Mouse (Mus musculus) heart, embryonic 12.5 days (tissue): ENCODE data around the gene Palld. TPM values are rescaled to one million over a fixed set of nuclear protein-coding genes. Genes with fewer than 3 reads are reported as not detected.

Source experiments
- ATAC-seq: fragments of 200-750 bp; cut with Nextera tagmentation; 2 replicates; pipeline ENCODE4 v1.8.0; 2017; ENCODE audit warnings: moderate TSS enrichment, moderate library complexity; ENCODE audit not compliant: insufficient number of reproducible peaks, low FRiP score
- H3K27ac ChIP-seq: fragments of 300-500 bp; sonication (generic); 2 replicates; pipeline ENCODE4 v1.5.1; 2016; ENCODE audit warnings: mild to moderate bottlenecking, moderate library complexity; ENCODE audit not compliant: poor library complexity, severe bottlenecking
- H3K27me3 ChIP-seq: fragments of 300-500 bp; sonication (generic); replicated peaks from 2 replicates; pipeline ENCODE4 v1.6.1; 2016; ENCODE audit warnings: mild to moderate bottlenecking, moderate library complexity
- H3K36me3 ChIP-seq: fragments of 300-500 bp; sonication (generic); 2 replicates; pipeline ENCODE4 v1.6.1; 2016; ENCODE audit warnings: mild to moderate bottlenecking, moderate library complexity
- H3K4me1 ChIP-seq: fragments of 300-500 bp; sonication (generic); replicated peaks from 2 replicates; pipeline ENCODE4 v1.6.1; 2016; ENCODE audit warnings: mild to moderate bottlenecking
- H3K4me2 ChIP-seq: fragments of 300-500 bp; sonication (generic); 2 replicates; pipeline ENCODE4 v1.6.1; 2016; ENCODE audit warnings: mild to moderate bottlenecking, moderate library complexity
- H3K4me3 ChIP-seq: fragments of 300-500 bp; sonication (generic); 2 replicates; pipeline ENCODE4 v1.5.1; 2016; ENCODE audit warnings: mild to moderate bottlenecking
- H3K9ac ChIP-seq: fragments of 300-500 bp; sonication (generic); 2 replicates; pipeline ENCODE4 v1.6.1; 2016; ENCODE audit warnings: mild to moderate bottlenecking, moderate library complexity
- H3K9me3 ChIP-seq: fragments of 300-500 bp; sonication (generic); replicated peaks from 2 replicates; pipeline ENCODE4 v1.6.1; 2016; ENCODE audit warnings: mild to moderate bottlenecking, moderate library complexity
- WGBS: fragments of 180-500 bp; shearing (Covaris S2); methylation state at CpG from one replicate; pipeline ENCODE4 v1.1.7; 2016; 5-methylcytosine and 5-hydroxymethylcytosine counted together
- polyA plus RNA-seq: library from polyadenylated mRNA; unstranded; fragments of >200 nt; fragmentation: Nextera tagmentation; extraction: Ambion mirVana; gene quantifications from 2 replicates; pipeline ENCODE4 v1.2.1, GENCODE M21; 2016

Gene Palld
- polyA plus RNA-seq, 1 experiment from 2014 or later: 208 TPM

DNA sequence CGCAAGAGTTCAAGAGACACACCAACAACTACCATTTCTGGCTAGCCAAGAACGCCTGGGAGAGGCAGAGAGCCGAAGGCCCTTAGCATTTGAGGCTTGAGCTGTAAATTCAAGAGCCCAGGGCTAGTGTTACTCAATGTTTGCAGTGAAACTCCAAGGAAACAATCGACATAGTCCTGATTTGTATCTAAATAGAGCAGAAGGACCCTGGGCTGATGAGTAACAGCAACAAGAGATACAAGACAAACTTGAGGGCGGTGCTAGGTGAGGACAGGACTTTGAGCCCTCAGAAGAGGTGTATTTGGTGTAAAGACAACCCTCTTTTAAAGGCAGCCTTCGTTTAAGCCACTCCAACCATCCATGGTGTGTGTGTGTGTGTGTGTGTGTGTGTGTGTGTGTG lies 290.7 kb downstream of the Palld start:
- Histone ChIP-seq H3K4me1 (peaks cover 38% of the 10 kb centered on the region), H3K27me3 (no peaks in the 10 kb centered on the region), H3K9ac (no peak overlapping the region), H3K36me3 (no peaks in the 10 kb centered on the region; the same call in 1 of the 2 replicates), H3K4me2 (no peak overlapping the region), H3K9me3 (no peaks in the 10 kb centered on the region), H3K4me3 (no peak overlapping the region), H3K27ac (peak overlapping the region; percentile 19; the same call in 1 of the 2 replicates)
- WGBS: 79% methylated on average over 6 of the region's 6 CpGs
- ATAC-seq: no peak

DNA sequence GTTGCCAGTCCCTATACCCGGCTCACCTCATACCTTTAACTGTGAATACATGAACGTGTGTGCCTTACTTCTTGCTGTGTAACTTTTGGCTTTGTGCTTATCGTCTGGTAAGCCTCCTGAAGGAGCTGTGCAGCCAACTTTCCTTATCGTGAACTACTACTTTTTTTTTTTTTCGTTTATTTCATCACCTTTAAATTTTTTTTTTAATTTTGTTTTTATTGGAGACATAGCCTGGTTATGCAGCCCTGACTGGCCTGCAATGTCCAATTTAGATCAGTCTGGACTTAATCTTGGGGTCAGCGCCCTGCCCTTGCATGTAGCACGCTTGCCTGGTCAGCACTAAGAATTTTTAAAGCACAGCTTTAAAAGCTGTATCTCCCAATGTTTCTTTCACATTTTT lies 291.4 kb downstream of the Palld start:
- H3K9me3 ChIP-seq: no peaks in the 10 kb centered on the region
- H3K4me1 ChIP-seq: peaks cover 36% of the 10 kb centered on the region
- 0 out of 2 replicates have a peak overlapping the region, but pooled peaks have one; percentile 11 for H3K27ac ChIP-seq
- H3K9ac ChIP-seq: no peak overlapping the region
- H3K27me3 ChIP-seq: no peaks in the 10 kb centered on the region
- WGBS: 58% methylated on average over 7 of the region's 7 CpGs
- no peaks in the 10 kb centered on the region; the same call in 1 of the 2 replicates for H3K36me3 ChIP-seq
- ATAC-seq: no peak
- H3K4me3 ChIP-seq: no peak overlapping the region
- H3K4me2 ChIP-seq: no peak overlapping the region

DNA sequence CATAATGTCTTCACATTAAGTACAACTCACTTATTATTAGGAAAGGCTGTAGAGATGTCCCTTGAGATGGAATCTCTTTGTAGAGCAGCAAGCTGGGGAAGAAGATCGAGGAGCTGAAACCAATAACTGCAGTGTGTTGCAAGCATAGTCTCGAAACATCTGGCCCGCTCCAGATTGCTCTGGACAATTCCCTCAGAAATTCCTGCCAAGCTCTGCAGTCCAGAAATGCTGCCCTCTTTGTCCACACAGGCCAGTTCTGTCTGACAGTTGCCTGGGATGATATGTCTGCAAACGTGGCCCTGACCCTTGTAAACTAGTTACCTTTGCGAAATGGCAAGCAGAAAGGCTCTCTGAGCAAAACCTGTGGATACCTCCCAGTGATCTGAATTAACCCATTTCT lies 291.9 kb downstream of the Palld start:
- H3K4me1 ChIP-seq: peaks cover 30% of the 10 kb centered on the region
- H3K9me3 ChIP-seq: no peaks in the 10 kb centered on the region
- H3K27me3 ChIP-seq: no peaks in the 10 kb centered on the region
- H3K36me3 ChIP-seq: no peaks in the 10 kb centered on the region; the same call in 1 of the 2 replicates
- H3K4me3 ChIP-seq: no peak overlapping the region
- 0 out of 2 replicates have a peak overlapping the region, but pooled peaks have one; percentile 11 for H3K27ac ChIP-seq
- WGBS: 74% methylated on average over 5 of the region's 5 CpGs
- ATAC-seq: no peak
- H3K4me2 ChIP-seq: no peak overlapping the region
- no peak overlapping the region for H3K9ac ChIP-seq

DNA sequence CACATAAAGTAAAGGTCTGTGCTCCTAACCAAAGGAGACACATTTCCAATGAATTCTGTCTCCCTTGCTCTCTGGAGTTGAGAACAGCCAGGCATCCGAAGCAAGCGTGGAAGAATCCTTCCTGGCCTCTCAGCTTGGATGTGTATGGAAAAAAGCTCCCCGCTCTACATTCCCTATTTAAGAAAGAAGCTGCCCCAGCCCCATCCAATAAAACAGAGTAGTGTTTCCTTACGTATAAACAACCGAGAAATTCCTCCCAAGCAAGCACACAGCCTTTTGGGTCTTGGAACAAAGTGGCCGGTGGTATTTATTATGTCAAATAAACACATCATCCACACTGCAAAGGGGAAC lies 295.1 kb downstream of the Palld start:
- ATAC-seq: no peak

DNA sequence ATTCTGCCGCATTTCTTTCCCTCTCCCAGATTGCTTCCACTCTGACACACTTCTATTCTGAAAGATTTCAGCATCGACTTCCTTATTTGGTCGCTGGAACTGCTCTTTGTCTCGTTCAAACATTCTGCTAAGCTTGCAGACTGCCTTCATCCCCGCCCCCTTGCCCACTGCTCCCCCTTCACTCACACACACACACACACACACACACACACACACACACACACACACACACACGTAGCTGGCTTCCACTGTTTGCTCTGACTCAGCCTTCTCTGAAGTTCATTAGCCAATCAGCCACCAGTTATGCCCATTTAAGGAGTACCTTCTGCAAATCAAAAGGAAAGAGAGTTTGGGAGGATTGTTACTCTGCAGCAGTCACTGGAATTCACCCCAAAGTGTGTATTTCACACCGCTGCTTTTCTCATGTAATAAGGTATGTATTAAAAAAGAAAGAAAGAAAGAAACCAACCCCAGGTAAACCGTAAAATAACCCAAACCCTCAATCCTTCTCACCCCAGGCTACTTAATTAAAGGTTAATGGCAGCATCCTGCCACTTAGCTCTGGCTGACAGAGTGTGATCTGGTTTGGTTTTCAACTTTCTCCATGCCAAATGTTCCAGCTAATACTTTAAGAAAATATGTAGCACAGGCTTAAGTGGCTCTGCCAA lies 295.6 kb downstream of the Palld start:
- peak; percentile 73 for ATAC-seq
- no peak overlapping the region for H3K4me3 ChIP-seq
- no peaks in the 10 kb centered on the region for H3K27me3 ChIP-seq

More for the DNA sequence above, 295.1 kb downstream of the Palld start:
- Histone ChIP-seq H3K9ac (no peak overlapping the region), H3K9me3 (no peaks in the 10 kb centered on the region), H3K4me1 (peaks cover 26% of the 10 kb centered on the region), H3K4me2 (no peak overlapping the region), H3K27ac (peak overlapping the region; percentile 82), H3K4me3 (no peak overlapping the region), H3K36me3 (no peaks in the 10 kb centered on the region; the same call in 1 of the 2 replicates), H3K27me3 (no peaks in the 10 kb centered on the region)
- 53% methylated on average over 6 of the region's 6 CpGs for WGBS

DNA sequence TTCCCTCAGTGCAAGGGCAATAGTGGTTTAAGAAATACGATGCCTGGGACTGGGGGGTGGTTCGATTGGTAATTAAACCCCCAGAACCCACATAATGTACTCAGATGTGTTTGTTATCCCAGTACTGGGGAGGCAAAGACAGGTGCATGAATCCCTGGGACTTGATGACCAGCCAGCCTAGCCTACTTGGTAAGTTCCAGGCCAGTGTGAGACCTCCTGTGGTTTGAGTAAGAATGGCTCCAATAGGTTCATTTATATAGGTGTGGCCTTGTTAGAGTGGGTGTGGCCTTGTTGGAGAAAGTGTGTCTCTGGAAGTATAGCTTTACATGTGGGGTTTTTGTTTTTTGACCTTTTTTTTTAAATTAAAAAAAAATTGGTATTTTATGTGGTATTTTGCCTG lies 297.6 kb downstream of the Palld start:
- H3K4me2 ChIP-seq: no peak overlapping the region
- no peak overlapping the region for H3K27ac ChIP-seq
- H3K36me3 ChIP-seq: no peaks in the 10 kb centered on the region; the same call in 1 of the 2 replicates
- no peaks in the 10 kb centered on the region for H3K9me3 ChIP-seq
- H3K9ac ChIP-seq: no peak overlapping the region
- WGBS: 88% methylated on average over 2 of the region's 2 CpGs
- H3K27me3 ChIP-seq: no peaks in the 10 kb centered on the region
- no peak for ATAC-seq
- H3K4me1 ChIP-seq: 0 out of 2 replicates have a peak, but pooled peaks cover 11% of the 10 kb centered on the region
- no peak overlapping the region for H3K4me3 ChIP-seq

More for the DNA sequence above, 295.6 kb downstream of the Palld start:
- H3K36me3 ChIP-seq: no peaks in the 10 kb centered on the region; the same call in 1 of the 2 replicates
- no peaks in the 10 kb centered on the region for H3K9me3 ChIP-seq
- no peak overlapping the region for H3K9ac ChIP-seq
- H3K4me2 ChIP-seq: peak overlapping the region; percentile 26; the same call in 1 of the 2 replicates
- peaks cover 25% of the 10 kb centered on the region for H3K4me1 ChIP-seq
- peak overlapping the region; percentile 82 for H3K27ac ChIP-seq
- WGBS: 21% methylated on average over 7 of the region's 8 CpGs

DNA sequence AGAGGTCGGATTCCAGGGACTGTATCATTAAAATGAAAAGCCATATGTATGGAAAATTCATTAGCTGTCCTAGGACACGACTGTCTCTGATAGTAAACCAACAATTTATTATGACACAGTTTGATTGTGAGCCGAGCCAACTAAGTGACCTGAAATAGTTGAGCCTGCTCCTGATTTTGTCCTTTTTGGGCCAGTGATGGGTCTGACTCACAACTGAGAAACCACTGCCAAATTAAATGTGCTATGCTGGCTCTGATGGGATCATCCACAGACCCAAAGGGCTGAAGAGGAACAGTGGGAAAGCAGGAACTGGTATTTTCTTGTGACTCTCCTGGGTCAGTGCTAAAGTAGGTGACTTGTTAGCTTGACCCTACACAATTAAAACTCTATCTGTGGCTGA lies 305.6 kb downstream of the Palld start:
- H3K27me3 ChIP-seq: no peaks in the 10 kb centered on the region
- H3K4me3 ChIP-seq: no peak overlapping the region
- no peaks in the 10 kb centered on the region for H3K36me3 ChIP-seq
- H3K4me1 ChIP-seq: peaks cover 10% of the 10 kb centered on the region
- no peak overlapping the region for H3K27ac ChIP-seq
- H3K4me2 ChIP-seq: no peak overlapping the region
- WGBS: 72% methylated on average over 3 of the region's 3 CpGs
- no peak overlapping the region for H3K9ac ChIP-seq
- H3K9me3 ChIP-seq: no peaks in the 10 kb centered on the region
- no peak for ATAC-seq

DNA sequence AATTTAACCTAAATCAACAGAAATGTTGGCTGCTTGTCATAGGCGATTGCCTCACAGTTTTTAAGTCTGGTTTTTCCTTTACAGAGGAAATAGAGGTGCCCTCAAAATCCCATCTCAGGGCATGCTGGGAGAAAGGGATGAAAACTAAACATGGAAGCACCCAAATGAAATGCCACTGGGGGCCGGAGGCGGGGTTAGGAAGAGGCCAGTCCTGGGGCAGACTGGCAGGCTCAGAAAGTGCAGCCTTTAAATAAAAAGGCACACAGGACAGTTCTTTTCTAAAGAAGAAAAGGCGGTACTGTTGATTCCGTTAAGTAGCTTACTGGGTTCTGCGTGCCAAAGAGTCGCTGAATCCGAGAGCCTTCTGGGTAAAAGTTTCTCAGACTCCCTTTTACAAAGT lies 311.0 kb downstream of the Palld start:
- 8% methylated on average over 8 of the region's 8 CpGs for WGBS
- Histone ChIP-seq H3K4me2 (peak overlapping the region; percentile 80), H3K36me3 (peaks cover 11% of the 10 kb centered on the region; the same call in 1 of the 2 replicates), H3K9me3 (no peaks in the 10 kb centered on the region), H3K4me1 (peaks cover 41% of the 10 kb centered on the region), H3K27ac (peak overlapping the region; percentile 93), H3K4me3 (peak overlapping the region; percentile 66), H3K9ac (no peak overlapping the region), H3K27me3 (no peaks in the 10 kb centered on the region)
- ATAC-seq: no peak

DNA sequence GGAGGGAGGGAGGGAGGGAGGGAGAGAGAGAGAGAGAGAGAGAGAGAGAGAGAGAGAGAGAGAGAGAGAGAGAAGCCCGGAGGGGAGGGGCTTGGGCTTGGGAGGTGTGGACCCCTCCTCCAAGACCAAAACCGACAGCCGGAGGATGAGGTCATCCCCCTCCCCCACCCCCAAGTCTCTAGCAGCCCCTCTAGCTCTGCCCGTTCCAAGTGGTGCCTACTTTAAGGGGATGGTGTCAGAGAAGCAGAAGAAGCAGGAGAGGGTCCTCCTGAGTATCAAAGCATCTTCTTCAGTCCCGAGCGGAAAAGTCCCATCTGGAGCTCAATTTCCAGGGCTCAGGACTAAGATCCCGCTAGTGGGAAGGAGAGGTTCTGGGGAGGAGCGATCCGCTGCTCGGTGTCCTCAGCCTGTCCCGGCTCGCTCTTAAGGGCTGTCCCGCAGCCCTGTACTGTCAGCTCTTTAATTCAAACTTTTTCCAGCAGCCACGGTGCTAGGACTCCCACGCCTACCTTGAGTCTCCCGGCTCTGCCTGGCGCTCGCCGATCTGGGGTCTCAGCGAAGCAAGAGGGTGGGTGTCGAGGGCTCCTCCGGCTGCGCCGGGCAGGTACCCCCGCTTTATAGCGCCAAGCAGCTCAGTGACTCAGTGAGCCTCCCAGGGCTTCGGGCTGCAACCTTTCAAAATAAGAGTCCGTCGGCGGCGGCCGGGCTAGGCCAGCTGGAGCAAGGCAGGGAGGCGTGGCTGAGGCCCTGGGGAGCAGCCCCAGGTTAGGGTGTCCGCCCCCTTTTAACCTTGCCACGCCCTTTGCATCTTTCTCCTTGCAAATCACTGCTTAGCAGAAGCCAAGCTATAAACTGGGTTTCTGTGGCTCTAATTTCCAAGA lies 311.7 kb downstream of the Palld start:
- peaks cover 15% of the 10 kb centered on the region; the same call in 1 of the 2 replicates for H3K36me3 ChIP-seq
- no peaks in the 10 kb centered on the region for H3K27me3 ChIP-seq
- WGBS: under 1% methylated on average over 32 of the region's 35 CpGs
- no peaks in the 10 kb centered on the region for H3K9me3 ChIP-seq
- H3K4me1 ChIP-seq: peaks cover 45% of the 10 kb centered on the region
- peak overlapping the region; percentile 80 for H3K4me2 ChIP-seq
- H3K27ac ChIP-seq: peak overlapping the region; percentile 93
- peak overlapping the region; percentile 66 for H3K4me3 ChIP-seq
- peak; percentile 90 for ATAC-seq
- H3K9ac ChIP-seq: peak overlapping the region; percentile 78

DNA sequence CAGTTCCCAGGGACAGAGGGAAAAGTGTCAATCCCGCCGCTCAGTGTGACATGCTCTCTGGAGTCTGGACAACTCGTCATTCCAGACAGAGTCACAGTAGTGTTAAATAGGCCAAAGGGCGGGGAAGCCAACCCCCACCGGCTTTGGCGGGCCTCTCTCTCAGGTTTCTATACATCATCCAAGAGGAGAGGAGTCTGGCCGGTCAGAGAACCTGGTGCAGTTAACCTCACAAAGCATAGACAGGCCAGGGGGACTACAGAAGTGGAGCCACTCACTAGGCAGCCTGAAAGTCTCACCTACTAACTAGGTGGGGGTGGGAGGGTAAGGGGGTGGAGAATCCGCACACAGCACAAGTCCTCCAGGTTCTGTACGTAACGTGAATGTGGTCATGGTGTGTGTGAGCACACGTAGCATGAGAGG lies 312.5 kb downstream of the Palld start:
- H3K4me2 ChIP-seq: peak overlapping the region; percentile 80
- peaks cover 15% of the 10 kb centered on the region; the same call in 1 of the 2 replicates for H3K36me3 ChIP-seq
- no peaks in the 10 kb centered on the region for H3K9me3 ChIP-seq
- WGBS: 5% methylated on average over 11 of the region's 11 CpGs
- H3K27me3 ChIP-seq: no peaks in the 10 kb centered on the region
- peak overlapping the region; percentile 66 for H3K4me3 ChIP-seq
- ATAC-seq: 0 out of 2 replicates have a peak, but pooled peaks have one; percentile 34
- H3K27ac ChIP-seq: peak overlapping the region; percentile 93
- peaks cover 51% of the 10 kb centered on the region for H3K4me1 ChIP-seq
- H3K9ac ChIP-seq: peak overlapping the region; percentile 78

DNA sequence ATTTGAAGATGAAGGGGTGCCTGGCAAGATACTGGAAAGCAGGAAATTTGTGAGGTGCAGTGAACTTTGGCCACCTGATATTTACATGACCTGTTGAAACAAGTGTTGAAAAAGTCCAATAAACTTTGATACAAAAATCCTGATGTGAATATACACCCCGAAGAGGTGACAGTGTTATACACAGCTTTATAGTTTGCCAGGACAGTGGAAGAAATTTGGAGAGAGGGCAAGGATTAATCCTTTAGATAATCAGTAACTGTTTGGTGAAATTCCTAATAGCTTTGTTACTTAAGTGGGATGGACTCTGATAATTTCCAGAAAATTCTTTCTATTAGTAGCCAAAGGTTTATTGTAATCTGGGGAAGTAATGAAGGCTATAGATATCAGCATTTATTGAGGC lies 314.2 kb downstream of the Palld start:
- 87% methylated on average over 1 of the region's 1 CpGs for WGBS
- Histone ChIP-seq H3K4me2 (no peak overlapping the region), H3K9ac (no peak overlapping the region), H3K4me1 (peaks cover 58% of the 10 kb centered on the region), H3K27me3 (no peaks in the 10 kb centered on the region), H3K9me3 (no peaks in the 10 kb centered on the region), H3K27ac (no peak overlapping the region), H3K36me3 (peaks cover 18% of the 10 kb centered on the region; the same call in 1 of the 2 replicates), H3K4me3 (no peak overlapping the region)
- ATAC-seq: no peak
